Mouse (Mus musculus) adrenal gland, postnatal 14 days (tissue): ENCODE measurements around the gene Klf7. TPM values are rescaled to one million over a fixed set of nuclear protein-coding genes. Genes with fewer than 3 reads are reported as not detected.

Source experiments
- DNase-seq: peaks from one replicate; pipeline ENCODE4 v3.0.0; 2021; ENCODE audit warnings: mixed read lengths
- total RNA-seq: library from RNA; stranded (reverse); gene quantifications from 2 replicates; pipeline ENCODE4 v1.2.3, GENCODE M21; 2021

Klf7 gene
- total RNA-seq, 1 experiment from 2014 or later: 18.3 TPM

- DNase-seq: no peak
These were observed 89.4 kb downstream of the Klf7 start for GRCm38 (mm10) chr1:64032502-64033231.

- DNase-seq: no peak
These were observed 100.1 kb downstream of the Klf7 start for GRCm38 (mm10) chr1:64021986-64022385.

- DNase-seq: peak; percentile 50
These were observed 101.1 kb downstream of the Klf7 start for GRCm38 (mm10) chr1:64020672-64021635.

GRCm38 (mm10) chr1:64019127-64019635 is 102.9 kb downstream of the Klf7 start:
- no peak for DNase-seq

- DNase-seq: peak; percentile 54
These were observed 103.5 kb downstream of the Klf7 start for GRCm38 (mm10) chr1:64018466-64019077.

- no peak for DNase-seq
These were observed 108.0 kb downstream of the Klf7 start for GRCm38 (mm10) chr1:64014091-64014490.

GRCm38 (mm10) chr1:64008994-64009393 is 113.1 kb downstream of the Klf7 start:
- no peak for DNase-seq

GRCm38 (mm10) chr1:64008031-64008430 is 114.1 kb downstream of the Klf7 start:
- DNase-seq: no peak

GRCm38 (mm10) chr1:64005194-64005593 is 116.9 kb downstream of the Klf7 start:
- no peak for DNase-seq

- no peak for DNase-seq
These were observed 118.4 kb downstream of the Klf7 start for GRCm38 (mm10) chr1:64003525-64004291.

GRCm38 (mm10) chr1:64002036-64002435 is 120.0 kb downstream of the Klf7 start:
- no peak for DNase-seq

GRCm38 (mm10) chr1:64000597-64000996 is 121.5 kb downstream of the Klf7 start:
- no peak for DNase-seq

GRCm38 (mm10) chr1:63999481-63999880 is 122.6 kb downstream of the Klf7 start:
- peak; percentile 25 for DNase-seq

GRCm38 (mm10) chr1:63998901-63999300 is 123.2 kb downstream of the Klf7 start:
- no peak for DNase-seq

GRCm38 (mm10) chr1:63998139-63998538 is 123.9 kb downstream of the Klf7 start:
- no peak for DNase-seq

GRCm38 (mm10) chr1:63995828-63996227 is 126.3 kb downstream of the Klf7 start:
- no peak for DNase-seq

- DNase-seq: no peak
These were observed 127.0 kb downstream of the Klf7 start for GRCm38 (mm10) chr1:63995137-63995492.

GRCm38 (mm10) chr1:63994248-63995136 is 127.6 kb downstream of the Klf7 start:
- DNase-seq: peak; percentile 75

GRCm38 (mm10) chr1:63992506-63992905 is 129.6 kb downstream of the Klf7 start:
- no peak for DNase-seq

GRCm38 (mm10) chr1:63990416-63990815 is 131.7 kb downstream of the Klf7 start:
- DNase-seq: peak; percentile 22

- DNase-seq: no peak
These were observed 141.3 kb downstream of the Klf7 start for GRCm38 (mm10) chr1:63980733-63981132.
